Mouse (Mus musculus): ENCODE measurements around the gene Cdc25a. TPM values are rescaled to one million over a fixed set of nuclear protein-coding genes. Genes with fewer than 3 reads are reported as not detected.

Gene Cdc25a
- 108 and 165 TPM in 2 replicates for polyA plus RNA-seq (2012)

- no peak for TF ChIP-seq GATA1 (IDR thresholded peaks at IDR 0.05; ENCODE audit: low read length)
Observed at GRCm38 (mm10) chr9:109874797-109875691, at the start of gene Cdc25a. TSS of gene Cdc25a (plus strand) at chr9:109875579.

DNA sequence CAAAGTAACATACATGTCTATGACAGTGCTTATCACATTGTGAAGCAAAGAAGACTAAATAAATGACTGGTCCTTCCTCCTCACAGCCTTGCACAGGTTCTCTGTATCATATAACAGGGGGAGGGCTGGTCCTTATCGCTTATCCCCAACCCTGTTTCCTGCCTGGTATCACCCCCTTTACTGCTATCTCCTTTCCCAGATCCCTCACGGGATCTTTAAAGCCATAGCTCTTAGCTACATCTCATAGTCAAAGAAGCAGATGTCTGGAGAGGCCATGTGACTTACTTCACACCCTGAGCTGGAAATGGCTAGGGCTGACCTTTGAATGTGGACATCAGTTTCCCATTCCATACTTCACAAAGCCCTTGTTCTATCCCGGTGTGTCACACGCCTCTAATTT, 49.6 kb upstream of the Cdc25a start:
- peak; percentile 96 for TF ChIP-seq GATA1 (IDR thresholded peaks at IDR 0.05; ENCODE audit: low read length)

GRCm38 (mm10) chr9:109826181-109826580, 49.2 kb upstream of the Cdc25a start:
- TF ChIP-seq GATA1 (IDR thresholded peaks at IDR 0.05; ENCODE audit: low read length) = no peak

GRCm38 (mm10) chr9:109832391-109833087, 42.8 kb upstream of the Cdc25a start, which contains the start of gene Nme6:
TSS of gene Nme6 (plus strand) at chr9:109832749.
- TF ChIP-seq GATA1 (IDR thresholded peaks at IDR 0.05; ENCODE audit: low read length) = no peak

- no peak for TF ChIP-seq GATA1 (IDR thresholded peaks at IDR 0.05; ENCODE audit: low read length)
Observed at GRCm38 (mm10) chr9:109833088-109833412, 42.3 kb upstream of the Cdc25a start.

GRCm38 (mm10) chr9:109849312-109849758, 26.0 kb upstream of the Cdc25a start, which contains the start of gene Camp:
TSS of gene Camp (minus strand) at chr9:109849617.
- no peak for TF ChIP-seq GATA1 (IDR thresholded peaks at IDR 0.05; ENCODE audit: low read length)

- no peak for TF ChIP-seq GATA1 (IDR thresholded peaks at IDR 0.05; ENCODE audit: low read length)
Observed at GRCm38 (mm10) chr9:109850099-109850498, 25.3 kb upstream of the Cdc25a start.

DNA sequence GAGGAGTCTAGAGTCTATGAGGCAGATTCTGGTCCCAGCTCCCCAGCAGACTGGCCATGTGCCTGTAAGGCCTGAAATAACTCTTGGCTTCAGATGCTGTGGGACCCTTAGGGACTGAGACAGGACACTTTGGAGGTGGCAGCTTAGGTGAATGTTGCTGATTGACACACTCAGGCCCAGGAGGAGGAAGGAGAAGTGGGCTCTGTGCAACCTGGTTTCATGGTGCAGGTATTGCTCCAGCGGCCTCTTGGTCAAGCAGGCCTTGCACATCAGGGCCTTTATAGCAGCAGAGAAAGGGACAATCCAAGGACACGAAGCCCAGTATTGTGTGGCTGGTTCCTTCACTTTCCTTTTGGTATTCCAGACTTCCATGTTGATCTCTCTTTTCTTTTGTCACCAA, 21.0 kb upstream of the Cdc25a start:
- no peak for TF ChIP-seq GATA1 (IDR thresholded peaks at IDR 0.05; ENCODE audit: low read length)

- TF ChIP-seq GATA1 (IDR thresholded peaks at IDR 0.05; ENCODE audit: low read length) = no peak
Observed at GRCm38 (mm10) chr9:109855947-109856346, 19.4 kb upstream of the Cdc25a start.

GRCm38 (mm10) chr9:109862397-109863044, 12.9 kb upstream of the Cdc25a start:
- no peak for TF ChIP-seq GATA1 (IDR thresholded peaks at IDR 0.05; ENCODE audit: low read length)

- TF ChIP-seq GATA1 (IDR thresholded peaks at IDR 0.05; ENCODE audit: low read length) = no peak
Observed at GRCm38 (mm10) chr9:109863085-109863484, 12.3 kb upstream of the Cdc25a start.

GRCm38 (mm10) chr9:109866218-109866617, 9.2 kb upstream of the Cdc25a start:
- TF ChIP-seq GATA1 (IDR thresholded peaks at IDR 0.05; ENCODE audit: low read length) = no peak

DNA sequence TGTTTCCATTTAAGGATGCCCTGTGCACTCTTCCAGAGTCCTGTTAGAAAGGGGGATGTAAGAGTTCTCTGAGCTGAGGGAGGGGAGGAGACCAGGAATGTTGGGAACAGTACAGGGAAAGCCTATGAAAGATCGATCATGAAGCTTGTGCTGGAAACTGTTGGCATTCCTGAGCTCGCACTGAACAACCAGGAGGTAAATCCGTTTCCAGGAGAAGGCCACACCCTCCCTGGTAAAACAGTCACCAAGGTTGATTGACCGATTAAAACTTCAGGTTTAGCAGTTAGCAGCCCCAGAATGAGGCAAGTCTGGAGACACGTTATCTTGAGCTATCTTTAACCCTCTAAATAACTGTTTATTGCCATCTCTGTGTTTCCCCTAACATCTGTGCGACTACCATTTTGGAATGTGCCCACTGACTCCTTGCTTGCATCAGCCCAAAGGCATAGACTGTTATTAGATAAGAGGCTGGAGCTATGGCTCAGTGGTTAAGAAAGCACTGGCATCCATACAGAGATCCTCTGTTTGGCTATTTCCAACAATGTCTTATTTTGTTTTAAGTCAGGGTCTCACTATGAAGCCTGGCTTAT, 4.3 kb upstream of the Cdc25a start:
- TF ChIP-seq GATA1 (IDR thresholded peaks at IDR 0.05; ENCODE audit: low read length) = no peak

- no peak for TF ChIP-seq GATA1 (IDR thresholded peaks at IDR 0.05; ENCODE audit: low read length)
Observed at GRCm38 (mm10) chr9:109875695-109876601, 569 bp downstream of the Cdc25a start.

DNA sequence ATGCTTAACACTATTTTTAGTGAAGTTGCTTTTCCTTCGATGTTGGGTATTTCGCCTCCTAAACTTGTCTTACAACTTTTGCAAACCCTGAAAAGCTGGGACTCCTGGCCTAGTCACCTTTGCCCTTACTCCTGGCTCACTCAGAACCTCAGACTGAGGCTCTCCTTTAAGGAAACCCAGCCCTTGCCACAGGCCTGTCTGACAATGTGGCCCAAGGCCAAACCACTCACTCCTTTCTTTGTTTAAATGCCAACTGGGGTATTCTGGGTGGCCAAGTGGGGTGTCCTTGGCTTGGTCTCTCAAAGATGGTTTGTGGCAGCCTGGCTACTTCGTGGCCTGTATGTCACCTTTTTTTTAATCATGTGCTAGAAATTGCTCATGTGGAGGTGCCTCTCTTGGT, 1.4 kb downstream of the Cdc25a start:
- TF ChIP-seq GATA1 (IDR thresholded peaks at IDR 0.05; ENCODE audit: low read length) = no peak

All from G1E-ER4 (cell line).